Mouse (Mus musculus) macrophage (primary cell): ENCODE measurements around the gene Ston1. TPM values are rescaled to one million over a fixed set of nuclear protein-coding genes. Genes with fewer than 3 reads are reported as not detected.

Experiments
- H3K27ac ChIP-seq: fragments of 350-480 bp; formaldehyde crosslinking; 2 replicates; pipeline ENCODE4 v1.9.0; 2021
- H3K36me3 ChIP-seq: fragments of 350-480 bp; formaldehyde crosslinking; 2 replicates; pipeline ENCODE4 v1.9.0; 2021; ENCODE audit errors: inconsistent target
- H3K4me3 ChIP-seq: fragments of 350-480 bp; formaldehyde crosslinking; 2 replicates; pipeline ENCODE4 v1.9.0; 2021; ENCODE audit errors: inconsistent target
- H3K79me2 ChIP-seq: fragments of 350-480 bp; formaldehyde crosslinking; 2 replicates; pipeline ENCODE4 v1.9.0; 2021; ENCODE audit errors: inconsistent target
- WGBS: methylation state at CpG from one replicate; pipeline ENCODE4 v1.1.7; 2026; ENCODE audit warnings: inconsistent platforms; ENCODE audit not compliant: missing documents; 5-methylcytosine and 5-hydroxymethylcytosine counted together
- polyA plus RNA-seq: library from polyadenylated mRNA; stranded (reverse); fragments of 250-400 nt; gene quantifications from 3 replicates; pipeline ENCODE4 v1.2.4, GENCODE M21; 2018; ENCODE audit warnings: inconsistent platforms
- total RNA-seq, 78 experiments: library from RNA; depleted of rRNA; stranded (reverse); fragments of 250-400 nt; gene quantifications; 1 replicate in 9 of 78; 2 replicates in 24 of 78; 3 replicates in 43 of 78; 4 replicates in 2 of 78; pipeline ENCODE4 v1.2.4; 2018; ENCODE audit warnings: inconsistent platforms in 56 of 78

Gene Ston1
- 1 to 10 TPM in 3 of 26 experiments, under 1 TPM in 6, not detected in 17; 0.29 to 5.3 (median 0.71) TPM for total RNA-seq (2018; cell fraction: chromatin; rRNA removed)
- under 1 TPM in 21 of 26 experiments, not detected in 5; 0.04 to 0.63 (median 0.27) TPM for total RNA-seq (2018; cell fraction: cytosol; rRNA removed)
- total RNA-seq (2018; cell fraction: nucleus; rRNA removed), result 1 to 10 TPM in 2 of 26 experiments, under 1 TPM in 11, not detected in 13; 0.20 to 1.5 (median 0.42) TPM
- 0.07 to 0.44 TPM (median 0.21 TPM) in 3 replicates for polyA plus RNA-seq

- H3K4me3 ChIP-seq, result peak within 1 kb of the TSS; percentile 21; the same call in 1 of the 2 replicates
- H3K36me3 ChIP-seq, result no peaks in the 10 kb centered on the region
- H3K79me2 ChIP-seq, result no peaks in the 10 kb centered on the region
- WGBS, result 8% methylated on average over 31 of the region's 41 CpGs
- no peak within 1 kb of the TSS for H3K27ac ChIP-seq
Measured at GRCm38 (mm10) chr17:88597222-88598055, at the start of gene Ston1. Gene Ston1 (plus strand): TSS chr17:88597684.

- peaks cover 67% of the 10 kb centered on the region for H3K79me2 ChIP-seq
- peak overlapping the region; percentile 100 for H3K27ac ChIP-seq
- H3K4me3 ChIP-seq, result no peak overlapping the region
- 93% methylated on average over 24 of the region's 24 CpGs for WGBS
- peaks cover 30% of the 10 kb centered on the region for H3K36me3 ChIP-seq
Measured at GRCm38 (mm10) chr17:88549411-88550191, 47.9 kb upstream of the Ston1 start.

GRCm38 (mm10) chr17:88550351-88550750, 47.1 kb upstream of the Ston1 start:
- peaks cover 38% of the 10 kb centered on the region for H3K36me3 ChIP-seq

GRCm38 (mm10) chr17:88550981-88551940, 46.2 kb upstream of the Ston1 start:
- 10% methylated on average over 9 of the region's 10 CpGs for WGBS
- Histone ChIP-seq H3K36me3 (peaks cover 44% of the 10 kb centered on the region), H3K27ac (peak overlapping the region; percentile 100)

More at GRCm38 (mm10) chr17:88550351-88550750, 47.1 kb upstream of the Ston1 start:
- 63% methylated on average over 4 of the region's 5 CpGs for WGBS
- H3K79me2 ChIP-seq, result peaks cover 62% of the 10 kb centered on the region
- peak overlapping the region; percentile 100 for H3K27ac ChIP-seq
- H3K4me3 ChIP-seq, result no peak overlapping the region

GRCm38 (mm10) chr17:88552556-88552955, 44.9 kb upstream of the Ston1 start:
- Histone ChIP-seq H3K27ac (peak overlapping the region; percentile 100), H3K4me3 (no peak overlapping the region), H3K36me3 (peaks cover 37% of the 10 kb centered on the region), H3K79me2 (peaks cover 40% of the 10 kb centered on the region; the same call in 1 of the 2 replicates)
- 49% methylated on average over 6 of the region's 6 CpGs for WGBS

More at GRCm38 (mm10) chr17:88550981-88551940, 46.2 kb upstream of the Ston1 start:
- Histone ChIP-seq H3K4me3 (no peak overlapping the region; the same call in 1 of the 2 replicates), H3K79me2 (peaks cover 53% of the 10 kb centered on the region)

- WGBS, result 83% methylated on average over 8 of the region's 8 CpGs
- peaks cover 36% of the 10 kb centered on the region; the same call in 1 of the 2 replicates for H3K79me2 ChIP-seq
- H3K27ac ChIP-seq, result peak overlapping the region; percentile 100
- H3K36me3 ChIP-seq, result peaks cover 35% of the 10 kb centered on the region
- H3K4me3 ChIP-seq, result no peak overlapping the region
Measured at GRCm38 (mm10) chr17:88553001-88553449, 44.5 kb upstream of the Ston1 start.

GRCm38 (mm10) chr17:88553473-88554087, 43.9 kb upstream of the Ston1 start:
- H3K4me3 ChIP-seq, result no peak overlapping the region
- peak overlapping the region; percentile 100 for H3K27ac ChIP-seq
- peaks cover 31% of the 10 kb centered on the region; the same call in 1 of the 2 replicates for H3K79me2 ChIP-seq
- WGBS, result 96% methylated on average over 11 of the region's 11 CpGs
- peaks cover 39% of the 10 kb centered on the region for H3K36me3 ChIP-seq

- no peak overlapping the region for H3K27ac ChIP-seq
- no peak overlapping the region for H3K4me3 ChIP-seq
- H3K79me2 ChIP-seq, result peaks cover 18% of the 10 kb centered on the region; the same call in 1 of the 2 replicates
- peaks cover 43% of the 10 kb centered on the region for H3K36me3 ChIP-seq
- 93% methylated on average over 13 of the region's 13 CpGs for WGBS
Measured at GRCm38 (mm10) chr17:88556176-88556575, 41.3 kb upstream of the Ston1 start.

- H3K36me3 ChIP-seq, result peaks cover 48% of the 10 kb centered on the region
- no peak overlapping the region for H3K27ac ChIP-seq
- peaks cover 18% of the 10 kb centered on the region; the same call in 1 of the 2 replicates for H3K79me2 ChIP-seq
- H3K4me3 ChIP-seq, result no peak overlapping the region
- 91% methylated on average over 4 of the region's 4 CpGs for WGBS
Measured at GRCm38 (mm10) chr17:88556688-88557087, 40.8 kb upstream of the Ston1 start.

GRCm38 (mm10) chr17:88558168-88558842, 39.2 kb upstream of the Ston1 start:
- 83% methylated on average over 13 of the region's 13 CpGs for WGBS
- peaks cover 59% of the 10 kb centered on the region for H3K36me3 ChIP-seq

GRCm38 (mm10) chr17:88563611-88564010, 33.9 kb upstream of the Ston1 start:
- H3K79me2 ChIP-seq, result no peaks in the 10 kb centered on the region
- H3K4me3 ChIP-seq, result no peak overlapping the region
- 69% methylated on average over 3 of the region's 3 CpGs for WGBS
- H3K27ac ChIP-seq, result no peak overlapping the region
- peaks cover 77% of the 10 kb centered on the region for H3K36me3 ChIP-seq

More at GRCm38 (mm10) chr17:88558168-88558842, 39.2 kb upstream of the Ston1 start:
- peaks cover 12% of the 10 kb centered on the region; the same call in 1 of the 2 replicates for H3K79me2 ChIP-seq
- no peak overlapping the region for H3K4me3 ChIP-seq
- no peak overlapping the region for H3K27ac ChIP-seq

- 90% methylated on average over 10 of the region's 10 CpGs for WGBS
- no peak overlapping the region for H3K27ac ChIP-seq
- no peak overlapping the region for H3K4me3 ChIP-seq
- H3K79me2 ChIP-seq, result no peaks in the 10 kb centered on the region
- peaks cover 91% of the 10 kb centered on the region for H3K36me3 ChIP-seq
Measured at GRCm38 (mm10) chr17:88569807-88570540, 27.5 kb upstream of the Ston1 start.
